ENCODE assay signal across 14 mouse cellular contexts in genomic region chr7:65387560-65388175, GRCm38 (mm10).
A peak's percentile ranks its signal among the peaks of the same experiment; 100 is the strongest.
DNase-seq lines count a peak whose midpoint lies in the region; ATAC-seq lines count a peak whose summit lies in the region.
"Had no signal": no experiment of that assay in that cellular context is flagged by ENCODE, and none has a peak within 500 bp of the region (broad histone marks: within the 10 kb centered on the region; RNA-seq: fewer than 3 reads in every experiment).

No protein-coding gene starts in this region.

- peak; percentile 55 for DNase-seq in heart, adult 11 months
- no peak for DNase-seq in heart, adult 8-10 months (ENCODE audit: low spot score)
- DNase-seq in hindbrain, embryonic 11.5 days (ENCODE audit: low spot score) = no peak
- no peak for DNase-seq in neural tube, embryonic 10.5 days (ENCODE audit: extremely low spot score, low spot score)
- DNase-seq in frontal cortex, postnatal 36 days (ENCODE audit: low spot score in 2 of 2) = no peak
- DNase-seq: cerebellum, adult 11 months; cerebellum, postnatal 36 days; heart, postnatal 36 days; kidney, adult 8-10 months; liver, embryonic 13.5 days; thymus, adult 18-20 months had no signal

- H3K4me3 ChIP-seq in hindbrain, embryonic 15.5 days = no peak overlapping the region
- no peak overlapping the region for H3K4me3 ChIP-seq in hindbrain, embryonic 11.5 days (ENCODE audit: low read depth, low read length)
- H3K4me3 ChIP-seq in neural tube, embryonic 13.5 days = no peak overlapping the region
- H3K4me3 ChIP-seq: embryonic facial prominence, embryonic 12.5 days; liver, embryonic 13.5 days had no signal

- 71% methylated on average over 7 of the region's 7 CpGs for WGBS in hindbrain, embryonic 15.5 days
- 90% methylated on average over 7 of the region's 7 CpGs for WGBS in hindbrain, embryonic 11.5 days
- WGBS in neural tube, embryonic 13.5 days = 79% methylated on average over 7 of the region's 7 CpGs

- no peak overlapping the region for H3K4me2 ChIP-seq in hindbrain, embryonic 15.5 days
- no peak overlapping the region for H3K4me2 ChIP-seq in hindbrain, embryonic 11.5 days (replicated peaks; ENCODE audit: low read depth, low read length)
- no peak overlapping the region for H3K4me2 ChIP-seq in neural tube, embryonic 13.5 days
- H3K4me2 ChIP-seq: embryonic facial prominence, embryonic 12.5 days; liver, embryonic 13.5 days had no signal

- H3K4me1 ChIP-seq in hindbrain, embryonic 15.5 days (replicated peaks) = peaks cover 17% of the 10 kb centered on the region
- H3K4me1 ChIP-seq in hindbrain, embryonic 11.5 days (replicated peaks; ENCODE audit: control insufficient read depth, insufficient read depth, low read length) = no peaks in the 10 kb centered on the region
- peaks cover 19% of the 10 kb centered on the region for H3K4me1 ChIP-seq in neural tube, embryonic 13.5 days (replicated peaks)
- H3K4me1 ChIP-seq: embryonic facial prominence, embryonic 12.5 days; liver, embryonic 13.5 days had no signal

- ATAC-seq in hindbrain, embryonic 15.5 days (ENCODE audit: low FRiP score, low read depth) = no peak
- no peak for ATAC-seq in hindbrain, embryonic 11.5 days (ENCODE audit: low FRiP score)
- ATAC-seq in neural tube, embryonic 13.5 days (ENCODE audit: low read depth) = peak; percentile 62; the same call in 1 of the 2 replicates

- H3K27me3 ChIP-seq in hindbrain, embryonic 15.5 days = no peaks in the 10 kb centered on the region
- no peaks in the 10 kb centered on the region for H3K27me3 ChIP-seq in hindbrain, embryonic 11.5 days (ENCODE audit: control insufficient read depth, insufficient read depth, low read length)
- H3K27me3 ChIP-seq in neural tube, embryonic 13.5 days = 0 out of 2 replicates have a peak, but pooled peaks cover 3% of the 10 kb centered on the region
- H3K27me3 ChIP-seq: embryonic facial prominence, embryonic 12.5 days had no signal

- no peak overlapping the region for H3K9ac ChIP-seq in hindbrain, embryonic 15.5 days
- no peak overlapping the region for H3K9ac ChIP-seq in hindbrain, embryonic 11.5 days (ENCODE audit: low read depth, low read length)
- no peak overlapping the region for H3K9ac ChIP-seq in neural tube, embryonic 13.5 days
- H3K9ac ChIP-seq: embryonic facial prominence, embryonic 12.5 days; liver, embryonic 13.5 days had no signal

- no peaks in the 10 kb centered on the region for H3K36me3 ChIP-seq in hindbrain, embryonic 15.5 days
- H3K36me3 ChIP-seq in hindbrain, embryonic 11.5 days (ENCODE audit: control insufficient read depth, insufficient read depth, low read length) = no peaks in the 10 kb centered on the region
- no peaks in the 10 kb centered on the region for H3K36me3 ChIP-seq in neural tube, embryonic 13.5 days
- H3K36me3 ChIP-seq: embryonic facial prominence, embryonic 12.5 days; liver, embryonic 13.5 days had no signal

- no peaks in the 10 kb centered on the region for H3K9me3 ChIP-seq in hindbrain, embryonic 15.5 days
- H3K9me3 ChIP-seq in hindbrain, embryonic 11.5 days (ENCODE audit: control insufficient read depth, low read length) = no peaks in the 10 kb centered on the region
- H3K9me3 ChIP-seq in neural tube, embryonic 13.5 days = no peaks in the 10 kb centered on the region
- H3K9me3 ChIP-seq: embryonic facial prominence, embryonic 12.5 days; liver, embryonic 13.5 days had no signal

- H3K27ac ChIP-seq in hindbrain, embryonic 15.5 days (replicated peaks) = peak overlapping the region; percentile 57
- H3K27ac ChIP-seq in hindbrain, embryonic 11.5 days (ENCODE audit: low read depth, low read length) = no peak overlapping the region
- H3K27ac ChIP-seq in neural tube, embryonic 13.5 days (replicated peaks) = peak overlapping the region; percentile 69
- H3K27ac ChIP-seq: liver, embryonic 13.5 days had no signal
